Mouse (Mus musculus) kidney, adult 9 months (tissue): ENCODE results near the gene Mmp8.

Experiments
- DNase-seq: peaks from one replicate; pipeline ENCODE4 v3.0.0; 2022

Gene Mmp8

GRCm38 (mm10) chr9:7558221-7559017 is at the start of gene Mmp8:
Mmp8 (plus strand) TSS chr9:7558456.
- DNase-seq: no peak

GRCm38 (mm10) chr9:7509619-7510233 is 48.5 kb upstream of the Mmp8 start:
- DNase-seq: no peak

- DNase-seq: peak; percentile 20
These were observed 40.2 kb upstream of the Mmp8 start for GRCm38 (mm10) chr9:7517944-7518571.

- DNase-seq: no peak
These were observed 31.9 kb upstream of the Mmp8 start for GRCm38 (mm10) chr9:7526255-7526940.

GRCm38 (mm10) chr9:7542763-7543162 is 15.5 kb upstream of the Mmp8 start:
- DNase-seq: no peak

- no peak for DNase-seq
These were observed 13.3 kb upstream of the Mmp8 start for GRCm38 (mm10) chr9:7544923-7545457.

- DNase-seq: peak; percentile 26
These were observed 12.8 kb upstream of the Mmp8 start for GRCm38 (mm10) chr9:7545471-7545870.

- DNase-seq: no peak
These were observed 12.3 kb upstream of the Mmp8 start for GRCm38 (mm10) chr9:7545920-7546319.

- no peak for DNase-seq
These were observed 6.3 kb upstream of the Mmp8 start for GRCm38 (mm10) chr9:7551943-7552342.

GRCm38 (mm10) chr9:7553536-7553935 is 4.7 kb upstream of the Mmp8 start:
- DNase-seq: no peak

GRCm38 (mm10) chr9:7554382-7554781 is 3.9 kb upstream of the Mmp8 start:
- peak; percentile 36 for DNase-seq

GRCm38 (mm10) chr9:7560026-7560425 is 1.8 kb downstream of the Mmp8 start:
- DNase-seq: no peak

GRCm38 (mm10) chr9:7567376-7567775 is 9.1 kb downstream of the Mmp8 start:
- no peak for DNase-seq

- DNase-seq: no peak
These were observed 9.7 kb downstream of the Mmp8 start for GRCm38 (mm10) chr9:7567923-7568322.

- DNase-seq: no peak
These were observed 12.2 kb downstream of the Mmp8 start for GRCm38 (mm10) chr9:7570485-7570884.

GRCm38 (mm10) chr9:7571162-7571561 is 12.9 kb downstream of the Mmp8 start, which contains the start of gene Mmp27:
Mmp27 (plus strand) TSS chr9:7571396.
- DNase-seq: no peak

- no peak for DNase-seq
These were observed 13.9 kb downstream of the Mmp8 start for GRCm38 (mm10) chr9:7572188-7572587.

GRCm38 (mm10) chr9:7572663-7573308 is 14.5 kb downstream of the Mmp8 start:
- DNase-seq: no peak

GRCm38 (mm10) chr9:7575526-7575925 is 17.3 kb downstream of the Mmp8 start:
- no peak for DNase-seq

- DNase-seq: no peak
These were observed 19.1 kb downstream of the Mmp8 start for GRCm38 (mm10) chr9:7577371-7577770.

- DNase-seq: no peak
These were observed 31.8 kb downstream of the Mmp8 start for GRCm38 (mm10) chr9:7590063-7590462.

- no peak for DNase-seq
These were observed 35.1 kb downstream of the Mmp8 start for GRCm38 (mm10) chr9:7593272-7593812.
